Mouse (Mus musculus) adrenal gland, adult (tissue): Measurements from ENCODE around the gene Rnf148.
A peak's percentile ranks its signal among the peaks of the same experiment; 100 is the strongest.

Experiments used
- DNase-seq, 2 experiments: peaks; one replicate each; pipeline ENCODE4 v3.0.0; 2022 to 2023; ENCODE audit warnings: low spot score in 1 of 2; ENCODE audit not compliant: inconsistent age in 2 of 2

Gene Rnf148

DNA sequence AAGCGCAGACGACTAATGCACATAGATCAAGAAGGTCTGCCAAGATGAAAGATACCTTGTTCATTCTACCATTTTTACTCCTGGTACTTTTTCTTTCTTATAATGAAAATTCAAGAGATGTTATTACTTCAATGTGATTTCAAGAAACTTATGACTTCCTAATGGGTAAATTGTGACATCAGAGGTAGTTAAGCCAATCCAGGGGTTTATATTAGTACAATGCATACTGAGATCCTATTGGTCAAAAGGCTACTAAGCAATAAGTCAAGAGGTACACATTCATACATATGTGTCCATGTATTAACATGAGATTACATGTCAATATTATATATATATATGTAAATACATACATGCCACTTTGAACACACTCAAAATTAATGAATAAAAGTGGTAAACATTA, at the start of gene Rnf148:
TSS of gene Rnf148 (minus strand) at position 101 of the 400 bp plus-strand sequence.
- DNase-seq, result no peak

DNA sequence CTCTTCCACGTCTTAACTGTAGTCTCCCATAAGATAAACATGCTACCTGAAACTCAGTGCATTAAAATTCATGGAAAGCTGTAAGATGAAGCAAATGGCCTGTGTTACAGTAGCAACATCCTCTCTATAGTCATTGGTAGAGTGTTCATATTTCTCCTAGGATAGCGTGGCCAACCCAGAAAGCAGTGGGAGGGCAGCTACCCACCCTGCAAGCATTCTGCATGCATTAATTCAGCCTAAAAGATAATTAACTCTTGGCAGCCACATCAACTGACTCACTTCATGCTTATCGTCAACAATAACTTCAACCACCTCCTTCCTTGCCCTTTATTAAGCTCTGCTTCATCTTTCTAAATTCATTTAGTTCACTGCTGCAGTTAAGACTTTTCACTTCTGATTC, 45.9 kb upstream of the Rnf148 start:
- DNase-seq, result no peak

DNA sequence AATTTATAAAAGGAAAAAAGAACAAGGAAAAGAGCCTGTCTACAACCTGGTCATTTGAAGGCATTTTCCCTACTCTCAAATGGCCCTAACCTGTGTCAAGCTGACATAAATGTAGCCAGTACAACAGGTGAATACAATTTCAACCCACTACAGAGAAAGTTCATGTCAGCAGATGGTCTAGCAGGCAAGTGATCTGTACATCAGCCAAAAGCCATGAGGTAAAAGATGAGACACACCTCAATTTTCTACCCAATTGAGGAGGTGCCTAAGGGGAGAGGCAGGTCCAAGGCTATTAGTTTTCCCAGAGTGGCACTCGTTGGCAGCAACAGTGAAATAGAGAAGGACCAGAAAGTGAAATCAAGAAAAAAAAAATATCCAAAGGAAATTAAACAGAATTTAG, 23.2 kb upstream of the Rnf148 start:
- no peak for DNase-seq

DNA sequence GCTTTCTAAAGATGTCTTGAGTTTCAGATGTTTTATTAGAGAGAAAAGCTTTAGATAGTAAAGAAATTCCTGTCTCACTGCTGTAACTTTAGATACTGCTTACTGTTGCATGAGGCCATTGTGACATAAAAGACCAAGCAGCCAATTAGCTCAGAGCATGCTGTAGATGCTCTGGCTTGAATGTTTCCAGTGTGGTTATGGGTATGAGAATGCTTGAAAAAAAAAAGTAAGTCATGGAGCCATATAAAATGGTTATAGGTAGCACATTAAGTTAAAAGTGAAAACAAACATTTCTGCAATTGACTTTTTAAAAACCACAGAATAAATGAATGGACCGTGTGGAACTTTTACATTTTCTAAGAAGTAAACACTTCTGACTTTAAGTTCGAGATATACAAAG, 4.7 kb downstream of the Rnf148 start, which contains the start of gene Rnf133:
TSS of gene Rnf133 (minus strand) at position 101 of the 400 bp plus-strand sequence.
- no peak for DNase-seq

DNA sequence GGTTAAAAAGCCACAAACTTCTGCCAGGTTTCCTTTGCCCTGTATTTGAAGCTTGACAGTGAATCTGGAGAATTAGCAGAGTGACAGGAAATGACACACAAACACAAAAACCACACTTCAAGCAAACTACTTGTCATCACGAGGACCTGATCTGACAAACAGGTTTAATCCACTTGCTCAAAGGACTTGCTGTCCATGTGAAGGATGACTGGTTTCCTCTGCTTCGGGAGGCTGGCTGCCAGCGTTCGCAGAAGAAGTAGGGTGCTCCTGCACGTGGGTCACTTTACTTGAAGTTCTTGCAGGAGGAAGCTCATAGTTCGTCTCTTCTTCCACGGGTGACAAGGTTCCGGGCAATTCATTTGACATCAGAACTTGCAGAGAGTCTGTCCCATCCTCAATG, 6.2 kb downstream of the Rnf148 start:
- no peak for DNase-seq

DNA sequence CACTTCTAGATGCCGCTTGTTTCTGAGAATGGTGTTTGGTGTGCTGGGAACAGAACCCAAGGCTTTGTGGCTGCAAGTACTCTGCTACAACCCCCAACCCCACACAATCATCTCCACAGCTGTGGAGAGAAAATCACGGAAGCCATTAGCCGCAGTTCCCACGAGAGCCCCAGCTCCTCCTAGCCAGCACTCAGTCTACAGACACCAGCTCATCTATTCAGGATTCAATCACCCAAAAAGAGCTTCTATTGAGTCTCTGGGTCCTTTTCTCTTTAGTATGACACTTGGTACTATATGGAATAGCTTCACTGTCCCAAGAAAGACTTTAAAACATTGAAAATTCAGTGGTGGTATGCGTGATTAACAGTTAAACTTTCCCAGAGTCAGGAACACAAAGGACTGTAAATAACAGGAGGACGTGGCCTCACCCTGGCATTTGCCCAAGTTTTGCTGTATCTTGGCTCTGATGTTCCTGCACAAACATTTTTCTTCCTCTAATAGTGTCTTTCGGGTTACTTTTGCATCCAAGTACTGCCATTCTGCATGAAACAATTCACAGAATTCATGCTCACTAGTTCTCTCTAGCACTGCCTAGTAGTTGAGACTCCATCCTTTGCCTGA, 7.2 kb downstream of the Rnf148 start:
- DNase-seq, result peak in 1 of 2 experiments; percentile 49

DNA sequence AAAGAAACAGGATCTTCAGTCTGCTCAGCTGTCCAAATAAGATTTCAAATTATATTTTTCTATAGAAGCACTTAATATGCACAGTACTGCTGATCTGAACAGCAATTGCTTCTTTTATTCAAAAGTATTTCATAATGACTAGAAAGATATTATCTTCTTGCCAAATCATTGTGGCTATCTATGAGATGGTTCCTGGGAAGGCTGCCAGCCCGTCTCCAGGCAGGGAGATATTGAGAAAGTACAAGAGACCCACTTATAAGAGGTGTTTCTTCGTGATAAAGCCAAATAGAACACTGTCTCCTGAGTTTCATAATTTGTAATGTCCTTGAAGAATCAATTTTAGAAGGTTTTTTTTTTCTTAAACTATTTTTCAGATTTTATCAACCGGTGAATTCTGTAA, 17.9 kb downstream of the Rnf148 start:
- DNase-seq, result peak; percentile 25 to 79

DNA sequence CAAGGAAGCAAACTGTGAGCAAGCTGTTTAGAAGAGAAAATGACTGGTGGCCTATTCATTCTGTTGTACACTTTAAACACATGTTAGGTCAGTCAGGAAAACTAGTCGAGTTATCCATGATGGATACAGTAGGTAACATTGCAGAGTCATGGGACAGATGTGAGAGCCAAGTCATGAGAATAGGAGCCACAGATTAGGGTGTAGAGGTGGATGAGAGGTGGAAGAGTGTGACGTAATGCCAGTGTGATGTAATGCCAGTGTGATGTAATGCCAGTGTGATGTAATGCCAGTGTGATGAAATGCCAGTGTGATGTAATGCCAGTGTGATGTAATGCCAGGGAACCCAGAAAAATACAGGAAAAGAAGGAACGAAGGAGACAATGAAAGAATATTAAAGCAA, 19.7 kb downstream of the Rnf148 start:
- no peak for DNase-seq

DNA sequence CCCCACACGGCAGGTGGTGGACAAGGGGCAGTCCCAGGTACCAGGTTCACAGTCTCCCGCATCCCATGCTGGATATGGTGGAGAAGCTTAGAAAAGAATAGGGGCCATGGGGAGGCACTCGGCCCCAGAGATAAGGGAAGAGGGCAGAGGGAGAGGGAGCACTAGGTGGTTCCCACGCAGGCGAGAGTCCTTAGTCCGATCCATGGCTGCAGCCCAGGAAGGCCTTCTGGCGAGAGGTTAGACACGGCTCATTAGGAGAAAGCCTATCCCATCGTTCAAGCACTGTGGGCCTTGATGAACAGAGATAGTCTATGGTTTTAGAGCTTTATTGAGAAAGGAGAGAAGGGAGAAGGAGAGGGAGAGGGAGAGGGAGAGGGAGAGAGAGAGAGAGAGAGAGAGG, 20.9 kb downstream of the Rnf148 start:
- no peak for DNase-seq

DNA sequence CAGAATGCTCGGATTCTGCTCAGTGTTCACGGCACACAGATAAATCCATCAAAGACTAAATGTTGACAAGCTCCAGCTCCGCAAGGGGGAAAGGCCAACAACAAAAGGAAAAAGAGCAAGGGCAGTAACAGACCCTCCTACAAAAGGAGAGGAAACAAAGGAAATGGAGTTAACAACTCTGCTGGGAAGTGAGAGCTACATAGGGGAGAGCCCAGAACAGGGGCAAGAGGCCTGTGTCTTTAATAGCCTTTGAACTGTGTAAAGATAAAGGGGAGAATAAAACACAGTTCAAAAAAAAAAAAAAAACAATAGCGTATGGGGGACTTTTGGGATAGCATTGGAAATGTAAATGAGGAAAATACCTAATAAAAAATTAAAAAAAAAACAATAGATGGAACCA, 24.5 kb downstream of the Rnf148 start:
- DNase-seq, result no peak
